Comparison of ENCODE assay signal across 8 mouse cellular contexts in the genomic region with DNA sequence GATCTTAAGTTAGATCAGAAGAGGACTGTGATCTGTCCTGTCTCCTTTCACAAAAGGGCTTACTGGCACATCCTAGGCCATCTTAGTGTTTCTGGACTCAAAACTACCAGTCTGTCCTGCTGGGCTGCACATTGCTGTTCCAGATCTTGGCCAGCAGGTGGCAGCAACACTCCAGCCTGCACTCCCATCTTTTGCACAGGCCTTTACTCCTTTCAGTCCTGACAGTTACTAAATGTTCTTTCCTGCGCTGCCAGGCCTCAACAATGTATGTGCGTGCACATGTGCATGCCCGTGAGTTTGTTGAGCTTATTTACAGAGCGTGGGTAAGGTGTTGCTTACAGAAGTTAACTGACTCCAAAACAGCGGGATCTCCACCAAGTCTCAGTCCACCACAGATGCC. TPM values are rescaled to one million over a fixed set of nuclear protein-coding genes. Genes with fewer than 3 reads are reported as not detected.
A peak's percentile ranks its signal among the peaks of the same experiment; 100 is the strongest.
DNase-seq lines count a peak whose midpoint lies in the region; ATAC-seq lines count a peak whose summit lies in the region.

No protein-coding gene starts in this region.

- no peak overlapping the region for H3K4me3 ChIP-seq in forebrain, embryonic 15.5 days
- H3K4me3 ChIP-seq in hindbrain, embryonic 10.5 days, result no peak overlapping the region

- H3K4me2 ChIP-seq in forebrain, embryonic 15.5 days (replicated peaks), result no peak overlapping the region

- H3K36me3 ChIP-seq in forebrain, embryonic 15.5 days, result no peaks in the 10 kb centered on the region
- peaks cover 32% of the 10 kb centered on the region for H3K36me3 ChIP-seq in hindbrain, embryonic 10.5 days

- WGBS in forebrain, embryonic 15.5 days, result 30% methylated on average over 5 of the region's 5 CpGs
- WGBS in hindbrain, embryonic 10.5 days, result 49% methylated on average over 5 of the region's 5 CpGs

- H3K9me3 ChIP-seq in forebrain, embryonic 15.5 days, result no peaks in the 10 kb centered on the region
- H3K9me3 ChIP-seq in hindbrain, embryonic 10.5 days, result no peaks in the 10 kb centered on the region

- H3K27me3 ChIP-seq in forebrain, embryonic 15.5 days, result no peaks in the 10 kb centered on the region
- H3K27me3 ChIP-seq in hindbrain, embryonic 10.5 days (ENCODE audit: insufficient read depth, poor library complexity, severe bottlenecking), result peaks cover 15% of the 10 kb centered on the region

- H3K4me1 ChIP-seq in forebrain, embryonic 15.5 days, result no peaks in the 10 kb centered on the region
- peaks cover 12% of the 10 kb centered on the region for H3K4me1 ChIP-seq in hindbrain, embryonic 10.5 days (replicated peaks)

- peak; percentile 76 for ATAC-seq in forebrain, embryonic 15.5 days (replicated peaks)

- no peak overlapping the region for H3K9ac ChIP-seq in forebrain, embryonic 15.5 days (replicated peaks)

- DNase-seq in NIH3T3 (ENCODE audit: low read depth), result peak; percentile 88
- peak; percentile 71 for DNase-seq in cerebellum, adult 11 months
- DNase-seq in hindbrain, embryonic 10.5 days (ENCODE audit: low spot score), result peak; percentile 83
- peak; percentile 87 to 90 for DNase-seq in layer of hippocampus, postnatal 10 days (ENCODE audit: low spot score in 2 of 2)
- peak; percentile 84 for DNase-seq in lung, postnatal 10 days
- DNase-seq in right cerebral cortex, postnatal 14 days, result peak; percentile 60
- peak; percentile 69 to 81 for DNase-seq in urinary bladder, postnatal 36 days (ENCODE audit: low spot score in 2 of 2)

- no peak overlapping the region for H3K27ac ChIP-seq in forebrain, embryonic 15.5 days (replicated peaks)
- 0 out of 2 replicates have a peak overlapping the region, but pooled peaks have one; percentile 5 for H3K27ac ChIP-seq in hindbrain, embryonic 10.5 days

RNA-seq across cellular contexts. Expression of a gene that starts 6.1 kb away (rescaled TPM):
- 0.18 and 0.38 TPM in 2 replicates for polyA plus RNA-seq in forebrain, embryonic 15.5 days (2015; fragmentation: Nextera tagmentation; extraction: Ambion mirVana)
- 0.47 and 1.1 TPM in 2 replicates for polyA plus RNA-seq in hindbrain, embryonic 10.5 days (2016; fragmentation: Nextera tagmentation; extraction: Ambion mirVana)
- not detected for total RNA-seq in layer of hippocampus, postnatal 10 days (2021)

RNA-seq across cellular contexts. Expression of a gene that starts 19.5 kb away (rescaled TPM):
- 25.2 and 27.6 TPM in 2 replicates for polyA plus RNA-seq in forebrain, embryonic 15.5 days (2015; fragmentation: Nextera tagmentation; extraction: Ambion mirVana)
- polyA plus RNA-seq in hindbrain, embryonic 10.5 days (2016; fragmentation: Nextera tagmentation; extraction: Ambion mirVana), result 25.8 and 27.3 TPM in 2 replicates
- 10 to 100 TPM; 13.3 to 15.4 TPM for total RNA-seq in layer of hippocampus, postnatal 10 days (2021)

RNA-seq across cellular contexts. Expression of a gene that starts 19.8 kb away (rescaled TPM):
- polyA plus RNA-seq in forebrain, embryonic 15.5 days (2015; fragmentation: Nextera tagmentation; extraction: Ambion mirVana), result 47.1 and 47.2 TPM in 2 replicates
- 58.8 TPM in 2 replicates for polyA plus RNA-seq in hindbrain, embryonic 10.5 days (2016; fragmentation: Nextera tagmentation; extraction: Ambion mirVana)
- 10 to 100 TPM; 22.6 to 24.9 TPM for total RNA-seq in layer of hippocampus, postnatal 10 days (2021)

RNA-seq across cellular contexts. Expression of a gene that starts 47.9 kb away (rescaled TPM):
- polyA plus RNA-seq in forebrain, embryonic 15.5 days (2015; fragmentation: Nextera tagmentation; extraction: Ambion mirVana), result 91.5 and 97.2 TPM in 2 replicates
- polyA plus RNA-seq in hindbrain, embryonic 10.5 days (2016; fragmentation: Nextera tagmentation; extraction: Ambion mirVana), result 114 and 120 TPM in 2 replicates
- 10 to 100 TPM; 43.2 to 47.6 TPM for total RNA-seq in layer of hippocampus, postnatal 10 days (2021)

RNA-seq across cellular contexts. Expression of a gene that starts 53.9 kb away (rescaled TPM):
- 39.6 and 42.2 TPM in 2 replicates for polyA plus RNA-seq in forebrain, embryonic 15.5 days (2015; fragmentation: Nextera tagmentation; extraction: Ambion mirVana)
- 21.5 and 25.3 TPM in 2 replicates for polyA plus RNA-seq in hindbrain, embryonic 10.5 days (2016; fragmentation: Nextera tagmentation; extraction: Ambion mirVana)
- 10 to 100 TPM; 33.1 to 34.0 TPM for total RNA-seq in layer of hippocampus, postnatal 10 days (2021)
